Mouse (Mus musculus) forebrain, embryonic 14.5 days (tissue): ENCODE results near the gene Tacc2. TPM values are rescaled to one million over a fixed set of nuclear protein-coding genes. Genes with fewer than 3 reads are reported as not detected.

ENCODE experiments used
- ATAC-seq: fragments of 200-750 bp; cut with Nextera tagmentation; 2 replicates; pipeline ENCODE4 v1.8.0; 2017; ENCODE audit warnings: mild to moderate bottlenecking, moderate library complexity
- DNase-seq: peaks from one replicate; pipeline ENCODE4 v3.0.0-alpha.2; 2015; ENCODE audit warnings: low spot score
- H3K27ac ChIP-seq: fragments of 300-500 bp; sonication (generic); 2 replicates; pipeline ENCODE4 v1.5.1; 2014; ENCODE audit warnings: low read depth, mild to moderate bottlenecking, control low read depth, low read length, moderate library complexity
- H3K27me3 ChIP-seq: fragments of 300-500 bp; sonication (generic); replicated peaks from 2 replicates; pipeline ENCODE4 v1.6.1; 2014; ENCODE audit warnings: low read length, control low read depth, mixed read lengths; ENCODE audit not compliant: control insufficient read depth, insufficient read depth
- H3K36me3 ChIP-seq: fragments of 300-500 bp; sonication (generic); 2 replicates; pipeline ENCODE4 v1.6.1; 2014; ENCODE audit warnings: low read length, control low read depth; ENCODE audit not compliant: control insufficient read depth, insufficient read depth
- H3K4me1 ChIP-seq: fragments of 300-500 bp; sonication (generic); 2 replicates; pipeline ENCODE4 v1.6.1; 2014; ENCODE audit warnings: antibody characterized with exemption, low read length, control low read depth; ENCODE audit not compliant: control insufficient read depth, insufficient read depth
- H3K4me2 ChIP-seq: fragments of 300-500 bp; sonication (generic); 2 replicates; pipeline ENCODE4 v1.6.1; 2014; ENCODE audit warnings: mild to moderate bottlenecking, control low read depth, low read length
- H3K4me3 ChIP-seq: fragments of 300-500 bp; sonication (generic); 2 replicates; pipeline ENCODE4 v1.5.1; 2014; ENCODE audit warnings: low read depth, low read length, control low read depth
- H3K9ac ChIP-seq: fragments of 300-500 bp; sonication (generic); 2 replicates; pipeline ENCODE4 v1.6.1; 2014; ENCODE audit warnings: mild to moderate bottlenecking, low read length, control low read depth, moderate library complexity
- H3K9me3 ChIP-seq: fragments of 300-500 bp; sonication (generic); replicated peaks from 2 replicates; pipeline ENCODE4 v1.6.1; 2016; ENCODE audit warnings: low read length, control low read depth, mixed read lengths; ENCODE audit not compliant: control insufficient read depth
- WGBS: fragments of 180-500 bp; shearing (Covaris S2); extraction: QIAGEN DNeasy Blood & Tissue Kit; methylation state at CpG from one replicate; pipeline ENCODE4 v1.1.7; 2014; 5-methylcytosine and 5-hydroxymethylcytosine counted together
- polyA plus RNA-seq: library from polyadenylated mRNA; unstranded; fragments of >200 nt; fragmentation: Nextera tagmentation; extraction: Ambion mirVana; gene quantifications from 2 replicates; pipeline ENCODE4 v1.2.1, GENCODE M21; 2014

Gene Tacc2
- polyA plus RNA-seq, 1 experiment from 2014 or later, result 40.2 TPM

- H3K27me3 ChIP-seq, result no peaks in the 10 kb centered on the region
- no peaks in the 10 kb centered on the region for H3K9me3 ChIP-seq
- WGBS, result 91% methylated on average over 8 of the region's 8 CpGs
- DNase-seq (no peak), ATAC-seq (peak; percentile 45; the same call in 1 of the 2 replicates)
- peak overlapping the region; percentile 28; the same call in 1 of the 2 replicates for H3K27ac ChIP-seq
- peaks cover 72% of the 10 kb centered on the region for H3K36me3 ChIP-seq
- H3K4me2 ChIP-seq, result no peak overlapping the region
- H3K9ac ChIP-seq, result no peak overlapping the region
- peaks cover 13% of the 10 kb centered on the region for H3K4me1 ChIP-seq
- H3K4me3 ChIP-seq, result no peak overlapping the region
Observed at GRCm38 (mm10) chr7:130733423-130733822, 156.2 kb downstream of the Tacc2 start.

- no peak overlapping the region for H3K4me3 ChIP-seq
- no peaks in the 10 kb centered on the region for H3K27me3 ChIP-seq
- H3K4me2 ChIP-seq, result no peak overlapping the region
- WGBS, result 94% methylated on average over 2 of the region's 2 CpGs
- H3K27ac ChIP-seq, result no peak overlapping the region
- no peaks in the 10 kb centered on the region for H3K9me3 ChIP-seq
- H3K4me1 ChIP-seq, result peaks cover 13% of the 10 kb centered on the region
- DNase-seq (no peak), ATAC-seq (no peak)
- peaks cover 72% of the 10 kb centered on the region for H3K36me3 ChIP-seq
- no peak overlapping the region for H3K9ac ChIP-seq
Observed at GRCm38 (mm10) chr7:130734195-130734787, 157.1 kb downstream of the Tacc2 start.

- Histone ChIP-seq H3K4me1 (no peaks in the 10 kb centered on the region), H3K9ac (no peak overlapping the region), H3K36me3 (peaks cover 96% of the 10 kb centered on the region), H3K9me3 (no peaks in the 10 kb centered on the region), H3K27ac (no peak overlapping the region), H3K4me3 (no peak overlapping the region), H3K4me2 (no peak overlapping the region), H3K27me3 (no peaks in the 10 kb centered on the region)
- DNase-seq (no peak), ATAC-seq (no peak)
- WGBS, result 81% methylated on average over 4 of the region's 4 CpGs
Observed at GRCm38 (mm10) chr7:130741099-130741498, 163.9 kb downstream of the Tacc2 start.

GRCm38 (mm10) chr7:130743239-130744025 is 166.2 kb downstream of the Tacc2 start:
- Histone ChIP-seq H3K4me2 (no peak overlapping the region), H3K9ac (no peak overlapping the region), H3K27ac (no peak overlapping the region), H3K4me3 (no peak overlapping the region), H3K27me3 (no peaks in the 10 kb centered on the region), H3K4me1 (no peaks in the 10 kb centered on the region), H3K9me3 (no peaks in the 10 kb centered on the region), H3K36me3 (peaks cover 83% of the 10 kb centered on the region)
- ATAC-seq (no peak), DNase-seq (no peak)
- 89% methylated on average over 9 of the region's 9 CpGs for WGBS

- Histone ChIP-seq H3K36me3 (peaks cover 60% of the 10 kb centered on the region), H3K9ac (no peak overlapping the region), H3K4me3 (no peak overlapping the region), H3K4me2 (no peak overlapping the region), H3K27me3 (no peaks in the 10 kb centered on the region), H3K9me3 (no peaks in the 10 kb centered on the region), H3K27ac (peak overlapping the region; percentile 85; the same call in 1 of the 2 replicates), H3K4me1 (peaks cover 19% of the 10 kb centered on the region)
- ATAC-seq, result no peak
- WGBS, result 92% methylated on average over 4 of the region's 4 CpGs
- DNase-seq, result no peak
Observed at GRCm38 (mm10) chr7:130749165-130749564, 171.9 kb downstream of the Tacc2 start.

GRCm38 (mm10) chr7:130750752-130751490 is 173.7 kb downstream of the Tacc2 start:
- Histone ChIP-seq H3K9ac (no peak overlapping the region; the same call in 1 of the 2 replicates), H3K4me3 (no peak overlapping the region), H3K4me2 (peak overlapping the region; percentile 24; the same call in 1 of the 2 replicates), H3K36me3 (peaks cover 59% of the 10 kb centered on the region), H3K27ac (peak overlapping the region; percentile 85), H3K4me1 (peaks cover 19% of the 10 kb centered on the region), H3K9me3 (no peaks in the 10 kb centered on the region), H3K27me3 (no peaks in the 10 kb centered on the region)
- ATAC-seq (peak; percentile 88), DNase-seq (peak; percentile 90)
- WGBS, result 8% methylated on average over 17 of the region's 17 CpGs

GRCm38 (mm10) chr7:130751678-130752077 is 174.4 kb downstream of the Tacc2 start:
- H3K9me3 ChIP-seq, result no peaks in the 10 kb centered on the region
- H3K9ac ChIP-seq, result no peak overlapping the region
- peaks cover 61% of the 10 kb centered on the region for H3K36me3 ChIP-seq
- H3K4me2 ChIP-seq, result no peak overlapping the region
- H3K27ac ChIP-seq, result peak overlapping the region; percentile 85
- no peaks in the 10 kb centered on the region for H3K27me3 ChIP-seq
- ATAC-seq, result no peak
- peaks cover 19% of the 10 kb centered on the region for H3K4me1 ChIP-seq
- no peak for DNase-seq
- 75% methylated on average over 9 of the region's 9 CpGs for WGBS
- no peak overlapping the region for H3K4me3 ChIP-seq

GRCm38 (mm10) chr7:130754790-130755189 is 177.6 kb downstream of the Tacc2 start:
- peaks cover 14% of the 10 kb centered on the region for H3K4me1 ChIP-seq
- no peaks in the 10 kb centered on the region for H3K9me3 ChIP-seq
- peak; percentile 44 for DNase-seq
- H3K36me3 ChIP-seq, result peaks cover 64% of the 10 kb centered on the region
- 0 out of 2 replicates have a peak overlapping the region, but pooled peaks have one; percentile 0 for H3K27ac ChIP-seq
- ATAC-seq, result no peak
- H3K9ac ChIP-seq, result no peak overlapping the region
- no peaks in the 10 kb centered on the region for H3K27me3 ChIP-seq
- H3K4me2 ChIP-seq, result no peak overlapping the region
- no peak overlapping the region for H3K4me3 ChIP-seq
- 94% methylated on average over 2 of the region's 2 CpGs for WGBS
